Mouse (Mus musculus): ENCODE measurements around the gene Nhsl1. TPM values are rescaled to one million over a fixed set of nuclear protein-coding genes. Genes with fewer than 3 reads are reported as not detected.
"Not testable (repeated sequence)": the region's sequence is repeated elsewhere in the genome, so short reads cannot be mapped to it uniquely, and the experiment has no call there.

The Nhsl1 gene
- polyA plus RNA-seq, 1 experiment from 2014 or later = 11.7 TPM

DNA sequence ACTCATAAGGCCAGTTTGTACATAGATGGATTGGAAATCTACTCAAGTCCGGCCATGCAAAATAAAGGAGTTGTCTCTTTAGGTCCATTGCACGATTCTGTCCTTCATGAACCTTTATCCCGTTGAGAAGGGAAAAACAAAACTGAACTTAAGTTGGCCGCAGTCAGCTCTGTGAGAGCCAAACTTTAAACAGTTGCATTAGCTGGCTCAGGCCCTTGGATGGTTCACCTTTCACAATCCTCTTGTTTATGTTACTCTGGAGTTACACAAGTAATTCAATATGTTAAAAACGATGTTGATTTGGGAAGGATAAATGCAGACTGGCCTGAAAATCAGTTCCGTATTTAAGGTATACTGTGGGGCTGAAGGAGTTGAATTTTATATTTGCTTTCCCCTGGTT lies 116.7 kb downstream of the Nhsl1 start:
- ATAC-seq (replicated peaks; ENCODE audit: extremely low read depth, insufficient read depth, low FRiP score) = no peak
- Histone ChIP-seq H3K4me2 (ENCODE audit: low read depth, low read length) (peak overlapping the region; percentile 26; the same call in 1 of the 2 replicates), H3K9me3 (replicated peaks; ENCODE audit: control insufficient read depth, low read length) (no peaks in the 10 kb centered on the region), H3K27ac (ENCODE audit: low read length) (peak overlapping the region; percentile 82; the same call in 1 of the 2 replicates), H3K9ac (ENCODE audit: low read length) (no peak overlapping the region; the same call in 1 of the 2 replicates), H3K4me1 (ENCODE audit: control insufficient read depth, insufficient read depth, low read length) (peaks cover 46% of the 10 kb centered on the region), H3K4me3 (ENCODE audit: low read length) (no peak overlapping the region), H3K36me3 (ENCODE audit: control insufficient read depth, insufficient read depth) (no peaks in the 10 kb centered on the region), H3K27me3 (ENCODE audit: control insufficient read depth, insufficient read depth, low read length) (no peaks in the 10 kb centered on the region)
- 68% methylated on average over 6 of the region's 6 CpGs for WGBS

DNA sequence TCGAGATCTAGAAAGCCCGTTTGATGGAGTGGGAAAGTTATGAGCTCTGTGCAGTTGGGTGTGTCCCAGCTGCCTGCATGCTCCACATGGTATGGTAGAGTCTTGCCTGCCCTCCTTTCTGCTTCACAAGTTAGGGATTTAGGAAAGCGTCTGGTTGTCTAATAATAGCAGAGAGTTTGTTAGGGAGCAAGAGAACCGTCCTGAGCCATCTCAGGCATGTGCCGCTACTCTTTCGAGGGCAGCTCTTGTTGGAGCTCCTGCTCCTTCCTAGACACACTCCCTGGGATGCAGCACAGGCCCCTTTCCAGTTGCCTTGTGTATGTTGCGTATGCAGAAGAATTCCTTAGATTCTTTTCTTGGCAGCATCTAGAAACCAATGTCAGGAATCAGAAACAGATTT lies 117.2 kb downstream of the Nhsl1 start:
- ATAC-seq (replicated peaks; ENCODE audit: extremely low read depth, insufficient read depth, low FRiP score) = no peak
- 26% methylated on average over 7 of the region's 7 CpGs for WGBS
- no peak overlapping the region for H3K4me3 ChIP-seq (ENCODE audit: low read length)

DNA sequence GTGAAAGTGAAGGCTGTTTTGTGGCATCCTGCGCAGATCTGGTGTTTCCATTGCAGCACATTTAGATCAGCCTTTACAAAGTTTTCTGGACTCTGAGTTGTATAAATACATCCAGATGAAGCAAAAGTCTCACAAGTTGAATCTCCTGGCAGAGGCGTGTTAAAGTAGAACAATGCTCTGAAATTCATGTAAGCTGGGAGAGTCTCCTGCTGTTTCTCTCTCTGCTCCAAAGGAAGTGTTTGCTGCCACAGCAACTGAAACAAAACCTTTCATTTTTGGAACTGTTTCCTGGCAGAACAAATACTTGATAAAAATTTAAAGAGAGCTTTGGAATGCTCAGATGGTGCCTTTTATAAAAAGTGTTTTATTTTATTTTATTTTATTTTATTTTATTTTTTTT lies 118.8 kb downstream of the Nhsl1 start:
- H3K4me2 ChIP-seq (ENCODE audit: low read depth, low read length) = no peak overlapping the region
- H3K4me3 ChIP-seq (ENCODE audit: low read length) = no peak overlapping the region
- H3K9ac ChIP-seq (ENCODE audit: low read length) = no peak overlapping the region
- peak overlapping the region; percentile 64 for H3K27ac ChIP-seq (ENCODE audit: low read length)
- ATAC-seq (replicated peaks; ENCODE audit: extremely low read depth, insufficient read depth, low FRiP score) = no peak
- no peaks in the 10 kb centered on the region for H3K36me3 ChIP-seq (ENCODE audit: control insufficient read depth, insufficient read depth)
- peaks cover 44% of the 10 kb centered on the region for H3K4me1 ChIP-seq (ENCODE audit: control insufficient read depth, insufficient read depth, low read length)
- WGBS = 61% methylated on average over 2 of the region's 2 CpGs
- H3K9me3 ChIP-seq (replicated peaks; ENCODE audit: control insufficient read depth, low read length) = no peaks in the 10 kb centered on the region
- H3K27me3 ChIP-seq (ENCODE audit: control insufficient read depth, insufficient read depth, low read length) = no peaks in the 10 kb centered on the region

More for the DNA sequence above, 117.2 kb downstream of the Nhsl1 start:
- H3K4me2 ChIP-seq (ENCODE audit: low read depth, low read length) = peak overlapping the region; percentile 26; the same call in 1 of the 2 replicates
- H3K27ac ChIP-seq (ENCODE audit: low read length) = peak overlapping the region; percentile 82
- no peaks in the 10 kb centered on the region for H3K36me3 ChIP-seq (ENCODE audit: control insufficient read depth, insufficient read depth)
- H3K9me3 ChIP-seq (replicated peaks; ENCODE audit: control insufficient read depth, low read length) = no peaks in the 10 kb centered on the region
- peak overlapping the region; percentile 34 for H3K9ac ChIP-seq (ENCODE audit: low read length)
- H3K4me1 ChIP-seq (ENCODE audit: control insufficient read depth, insufficient read depth, low read length) = peaks cover 44% of the 10 kb centered on the region
- no peaks in the 10 kb centered on the region for H3K27me3 ChIP-seq (ENCODE audit: control insufficient read depth, insufficient read depth, low read length)

DNA sequence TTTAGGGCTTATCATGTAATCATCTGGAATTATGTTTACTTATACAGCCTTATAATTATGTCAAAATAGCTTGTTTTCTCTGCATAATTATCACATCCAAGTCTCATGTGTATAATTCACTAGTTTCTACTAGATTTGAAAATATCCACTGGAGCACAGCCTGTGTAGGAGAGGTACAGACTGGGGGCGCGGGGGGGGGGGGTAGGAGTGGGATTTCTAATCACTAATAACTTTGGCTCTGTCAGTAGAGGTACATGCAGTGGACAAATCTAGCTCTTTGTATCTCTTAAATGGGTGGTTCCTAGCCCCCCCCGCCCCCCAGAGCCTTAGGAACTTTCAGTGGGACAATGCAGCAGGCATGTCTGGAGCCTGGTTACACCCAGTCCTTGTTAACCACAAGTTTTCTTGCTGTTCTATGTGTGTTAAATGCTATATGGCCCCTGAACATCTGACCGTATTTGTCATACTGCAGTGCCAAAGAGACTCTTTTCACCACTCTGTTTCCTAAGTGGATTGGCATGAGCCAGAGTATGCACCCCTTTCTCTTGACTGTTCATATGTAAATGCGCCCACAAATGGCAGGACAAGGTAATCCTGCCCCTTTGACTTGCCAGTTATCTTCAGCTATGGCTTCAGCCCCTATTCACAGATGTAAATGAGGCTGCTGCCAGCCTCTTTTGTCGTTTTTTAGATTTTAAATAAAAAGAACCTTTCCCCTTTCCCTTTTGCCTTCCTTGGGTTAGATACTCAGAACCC lies 127.0 kb downstream of the Nhsl1 start:
- Histone ChIP-seq H3K9ac (ENCODE audit: low read length) (peak overlapping the region; percentile 66), H3K4me2 (ENCODE audit: low read depth, low read length) (peak overlapping the region; percentile 58), H3K4me3 (ENCODE audit: low read length) (no peak overlapping the region), H3K27ac (ENCODE audit: low read length) (peak overlapping the region; percentile 94), H3K9me3 (replicated peaks; ENCODE audit: control insufficient read depth, low read length) (no peaks in the 10 kb centered on the region), H3K4me1 (ENCODE audit: control insufficient read depth, insufficient read depth, low read length) (peaks cover 47% of the 10 kb centered on the region), H3K27me3 (ENCODE audit: control insufficient read depth, insufficient read depth, low read length) (no peaks in the 10 kb centered on the region), H3K36me3 (ENCODE audit: control insufficient read depth, insufficient read depth) (no peaks in the 10 kb centered on the region)
- 0 out of 2 replicates have a peak, but pooled peaks have one; percentile 8 for ATAC-seq (replicated peaks; ENCODE audit: extremely low read depth, insufficient read depth, low FRiP score)
- 37% methylated on average over 6 of the region's 6 CpGs for WGBS

DNA sequence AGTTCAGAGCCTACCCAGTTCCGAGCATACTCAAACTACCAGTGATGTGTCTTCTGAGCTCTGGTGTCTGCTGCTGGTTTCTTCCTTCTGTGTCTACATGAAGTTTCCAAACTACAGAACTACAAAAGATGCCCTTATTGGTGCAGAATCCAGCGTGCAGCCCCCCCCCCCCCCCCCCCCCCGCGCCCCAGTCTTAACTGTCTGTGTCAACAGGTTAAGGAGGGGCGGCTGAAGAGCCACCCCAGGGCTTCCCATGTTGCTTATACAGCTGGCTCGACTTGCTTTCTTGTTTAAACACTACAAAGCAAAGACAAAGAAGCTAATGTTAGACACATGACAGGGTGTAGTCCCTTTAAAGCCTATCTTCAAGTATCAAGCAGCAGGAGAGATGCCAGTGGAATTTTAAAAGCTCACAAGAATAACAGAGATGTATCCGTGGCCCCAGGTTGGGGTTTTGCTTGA lies 127.6 kb downstream of the Nhsl1 start:
- Histone ChIP-seq H3K9ac (ENCODE audit: low read length) (peak overlapping the region; percentile 66), H3K4me1 (ENCODE audit: control insufficient read depth, insufficient read depth, low read length) (peaks cover 47% of the 10 kb centered on the region), H3K4me2 (ENCODE audit: low read depth, low read length) (peak overlapping the region; percentile 58), H3K9me3 (replicated peaks; ENCODE audit: control insufficient read depth, low read length) (no peaks in the 10 kb centered on the region), H3K27me3 (ENCODE audit: control insufficient read depth, insufficient read depth, low read length) (no peaks in the 10 kb centered on the region), H3K36me3 (ENCODE audit: control insufficient read depth, insufficient read depth) (no peaks in the 10 kb centered on the region), H3K27ac (ENCODE audit: low read length) (peak overlapping the region; percentile 94), H3K4me3 (ENCODE audit: low read length) (no peak overlapping the region)
- ATAC-seq (replicated peaks; ENCODE audit: extremely low read depth, insufficient read depth, low FRiP score) = 0 out of 2 replicates have a peak, but pooled peaks have one; percentile 6
- WGBS = 12% methylated on average over 5 of the region's 7 CpGs

DNA sequence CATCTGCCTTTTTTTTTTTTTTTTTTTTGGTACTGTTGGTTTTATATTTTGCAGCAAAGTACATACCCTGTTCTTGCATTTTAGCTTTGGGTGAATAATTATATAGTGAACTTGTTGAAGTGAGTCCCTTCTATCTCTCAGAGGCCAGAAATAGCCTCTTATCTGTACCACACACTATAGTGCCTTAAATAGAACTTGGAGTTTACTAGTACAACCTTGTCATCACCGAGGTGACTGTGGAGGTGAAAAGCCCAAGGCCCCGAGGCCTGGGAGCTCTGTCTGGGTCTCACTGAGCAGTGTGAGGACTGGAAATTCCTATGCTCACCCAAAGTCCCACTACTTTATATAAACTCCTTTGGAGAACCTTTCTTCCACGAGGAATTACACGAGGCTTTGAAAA lies 128.5 kb downstream of the Nhsl1 start:
- Histone ChIP-seq H3K4me3 (ENCODE audit: low read length) (no peak overlapping the region), H3K4me1 (ENCODE audit: control insufficient read depth, insufficient read depth, low read length) (peaks cover 47% of the 10 kb centered on the region), H3K36me3 (ENCODE audit: control insufficient read depth, insufficient read depth) (no peaks in the 10 kb centered on the region), H3K27ac (ENCODE audit: low read length) (peak overlapping the region; percentile 94), H3K9me3 (replicated peaks; ENCODE audit: control insufficient read depth, low read length) (no peaks in the 10 kb centered on the region), H3K9ac (ENCODE audit: low read length) (peak overlapping the region; percentile 46), H3K4me2 (ENCODE audit: low read depth, low read length) (peak overlapping the region; percentile 58), H3K27me3 (ENCODE audit: control insufficient read depth, insufficient read depth, low read length) (no peaks in the 10 kb centered on the region)
- peak; percentile 93 for ATAC-seq (replicated peaks; ENCODE audit: extremely low read depth, insufficient read depth, low FRiP score)
- 16% methylated on average over 4 of the region's 4 CpGs for WGBS

DNA sequence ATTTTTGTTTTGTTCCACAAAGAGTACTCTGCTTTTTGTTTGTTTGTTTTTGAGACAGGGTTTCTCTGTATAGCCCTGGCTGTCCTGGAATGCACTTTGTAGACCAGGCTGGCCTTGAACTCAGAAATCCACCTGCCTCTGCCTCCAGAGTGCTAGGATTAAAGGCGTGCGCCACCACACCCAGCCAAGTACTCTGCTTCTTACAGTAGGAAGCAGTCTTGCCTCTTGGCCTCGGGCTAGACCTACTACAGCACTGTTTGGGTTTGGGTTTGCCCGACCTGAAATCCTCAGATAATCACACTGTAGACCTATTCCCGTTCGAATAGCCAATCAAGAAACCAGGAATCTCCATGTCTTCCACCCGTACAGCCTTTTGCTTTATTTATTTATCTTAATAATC lies 130.1 kb downstream of the Nhsl1 start:
- Histone ChIP-seq H3K27ac (ENCODE audit: low read length) (peak overlapping the region; percentile 94), H3K4me1 (ENCODE audit: control insufficient read depth, insufficient read depth, low read length) (peaks cover 58% of the 10 kb centered on the region)
- 88% methylated on average over 7 of the region's 7 CpGs for WGBS
- H3K9ac ChIP-seq (ENCODE audit: low read length); H3K9me3 ChIP-seq (replicated peaks; ENCODE audit: control insufficient read depth, low read length); H3K4me3 ChIP-seq (ENCODE audit: low read length); H3K27me3 ChIP-seq (ENCODE audit: control insufficient read depth, insufficient read depth, low read length); H3K4me2 ChIP-seq (ENCODE audit: low read depth, low read length); ATAC-seq (replicated peaks; ENCODE audit: extremely low read depth, insufficient read depth, low FRiP score); H3K36me3 ChIP-seq (ENCODE audit: control insufficient read depth, insufficient read depth): not testable (repeated sequence)

DNA sequence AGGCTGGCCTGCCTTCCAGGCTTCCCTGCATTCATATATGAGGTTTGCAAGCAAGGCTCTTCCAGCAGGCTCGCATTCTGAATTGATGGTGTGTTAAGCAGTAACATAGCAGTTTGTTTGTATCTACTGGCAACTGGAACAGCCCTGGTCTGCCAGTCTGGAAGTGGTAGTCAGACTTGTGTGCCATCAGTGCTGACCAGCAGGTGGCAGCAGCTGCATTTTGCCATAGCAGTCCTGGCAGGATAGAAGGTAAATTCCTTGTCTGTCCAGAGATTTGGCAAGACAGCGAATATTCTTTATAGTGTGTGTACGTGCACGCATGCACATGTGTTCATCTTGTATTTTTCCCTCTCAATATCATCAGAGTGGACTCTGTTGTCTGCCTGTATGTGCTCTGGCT lies 134.6 kb downstream of the Nhsl1 start:
- peak overlapping the region; percentile 2; the same call in 1 of the 2 replicates for H3K27ac ChIP-seq (ENCODE audit: low read length)
- H3K36me3 ChIP-seq (ENCODE audit: control insufficient read depth, insufficient read depth) = no peaks in the 10 kb centered on the region
- H3K4me3 ChIP-seq (ENCODE audit: low read length) = no peak overlapping the region
- peaks cover 41% of the 10 kb centered on the region for H3K4me1 ChIP-seq (ENCODE audit: control insufficient read depth, insufficient read depth, low read length)
- ATAC-seq (replicated peaks; ENCODE audit: extremely low read depth, insufficient read depth, low FRiP score) = peak; percentile 63
- no peaks in the 10 kb centered on the region for H3K27me3 ChIP-seq (ENCODE audit: control insufficient read depth, insufficient read depth, low read length)
- no peak overlapping the region for H3K9ac ChIP-seq (ENCODE audit: low read length)
- 22% methylated on average over 4 of the region's 4 CpGs for WGBS
- no peaks in the 10 kb centered on the region for H3K9me3 ChIP-seq (replicated peaks; ENCODE audit: control insufficient read depth, low read length)
- H3K4me2 ChIP-seq (ENCODE audit: low read depth, low read length) = no peak overlapping the region

DNA sequence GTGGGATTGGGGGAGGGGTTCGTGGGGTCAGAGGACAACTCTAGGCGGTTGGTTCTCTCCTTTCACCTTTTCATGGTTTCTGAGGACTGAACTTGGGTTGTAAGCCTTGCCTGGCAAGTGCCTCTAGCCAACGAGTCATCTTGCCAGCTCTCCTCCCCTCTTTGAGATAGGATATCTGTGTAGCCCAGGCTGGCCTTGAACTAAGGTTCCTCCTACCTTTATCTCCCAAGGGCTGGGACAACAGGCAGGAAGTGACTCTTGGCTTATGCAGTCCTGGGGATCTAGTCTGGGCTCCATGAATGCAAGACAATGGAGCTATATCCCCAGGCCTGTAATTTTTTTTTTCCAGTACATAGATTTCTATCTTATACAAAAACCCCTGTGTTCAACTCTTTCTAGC lies 135.4 kb downstream of the Nhsl1 start:
- peaks cover 41% of the 10 kb centered on the region for H3K4me1 ChIP-seq (ENCODE audit: control insufficient read depth, insufficient read depth, low read length)
- 58% methylated on average over 3 of the region's 3 CpGs for WGBS
- no peak overlapping the region for H3K4me2 ChIP-seq (ENCODE audit: low read depth, low read length)
- no peaks in the 10 kb centered on the region for H3K27me3 ChIP-seq (ENCODE audit: control insufficient read depth, insufficient read depth, low read length)
- H3K36me3 ChIP-seq (ENCODE audit: control insufficient read depth, insufficient read depth) = no peaks in the 10 kb centered on the region
- 0 out of 2 replicates have a peak overlapping the region, but pooled peaks have one; percentile 19 for H3K27ac ChIP-seq (ENCODE audit: low read length)
- H3K4me3 ChIP-seq (ENCODE audit: low read length) = no peak overlapping the region
- ATAC-seq (replicated peaks; ENCODE audit: extremely low read depth, insufficient read depth, low FRiP score) = no peak
- no peak overlapping the region for H3K9ac ChIP-seq (ENCODE audit: low read length)
- H3K9me3 ChIP-seq (replicated peaks; ENCODE audit: control insufficient read depth, low read length) = no peaks in the 10 kb centered on the region
